Mouse (Mus musculus): ENCODE measurements around the gene 1700015G11Rik. TPM values are rescaled to one million over a fixed set of nuclear protein-coding genes. Genes with fewer than 3 reads are reported as not detected.

Gene 1700015G11Rik
- polyA plus RNA-seq, 1 experiment = not detected

DNA sequence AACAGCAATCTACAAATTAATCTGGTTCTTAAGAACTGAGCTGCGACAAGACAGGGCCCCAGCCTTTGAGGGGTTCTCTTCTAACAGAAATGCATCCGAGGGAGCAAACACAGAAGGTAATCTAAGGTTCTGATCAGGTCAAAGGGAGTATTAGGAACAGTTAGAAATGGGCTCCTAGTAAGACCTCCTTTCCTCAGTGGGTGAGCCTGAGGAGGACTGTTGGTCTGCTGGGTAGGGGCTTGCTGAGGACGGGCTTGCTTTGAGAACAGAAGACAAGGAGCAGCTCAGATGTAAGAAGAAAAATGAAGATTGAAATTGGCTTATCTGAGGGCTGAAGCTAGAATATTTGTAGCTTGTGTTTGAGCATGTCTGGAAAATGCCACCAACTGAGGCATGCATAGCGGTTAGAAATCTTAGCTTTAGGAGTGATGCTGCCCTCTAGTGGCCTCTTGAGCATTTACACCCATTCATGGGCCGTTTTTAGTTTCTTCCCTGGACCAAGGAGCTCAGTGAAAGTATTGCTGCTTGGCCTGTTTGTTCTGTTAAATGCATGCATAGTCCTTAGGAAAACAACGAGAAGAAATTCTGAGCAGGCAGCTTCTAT lies 43.2 kb downstream of the 1700015G11Rik start:
- Histone ChIP-seq H3K27ac (ENCODE audit: insufficient read depth, low read length) (peak overlapping the region; percentile 62), H3K4me1 (ENCODE audit: control insufficient read depth, insufficient read depth, low read length) (peaks cover 9% of the 10 kb centered on the region)

DNA sequence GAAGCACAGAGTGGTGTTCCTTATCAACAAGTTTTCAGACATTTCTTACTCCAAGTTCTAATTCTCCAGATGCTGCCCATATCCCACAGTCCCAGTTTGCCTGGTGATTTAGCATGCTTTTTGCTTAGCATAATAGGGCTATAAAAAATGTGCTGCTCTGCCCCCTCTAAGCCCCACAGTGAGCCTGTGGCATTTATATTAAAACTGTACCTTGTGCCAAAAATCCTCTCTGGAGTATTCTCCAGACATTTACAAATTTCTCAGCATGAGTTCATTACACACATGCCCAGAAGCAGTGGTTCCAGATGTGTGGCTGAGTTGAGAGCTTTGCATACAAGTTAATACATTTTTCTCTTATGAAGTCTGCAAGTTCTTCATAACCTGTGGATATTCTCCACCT lies 46.1 kb downstream of the 1700015G11Rik start:
- Histone ChIP-seq H3K4me1 (ENCODE audit: control insufficient read depth, insufficient read depth, low read length) (peaks cover 13% of the 10 kb centered on the region), H3K27ac (ENCODE audit: insufficient read depth, low read length) (peak overlapping the region; percentile 100), H3K4me3 (ENCODE audit: insufficient read depth, low read length) (no peak overlapping the region)
- TF ChIP-seq POLR2A (IDR thresholded peaks at IDR 0.05; ENCODE audit: low read depth, low read length) = peak; percentile 9; the same call in 1 of the 2 replicates
- TF ChIP-seq CTCF (IDR thresholded peaks at IDR 0.05; ENCODE audit: borderline replicate concordance, insufficient read depth, low read length) = no peak

More for the DNA sequence above, 43.2 kb downstream of the 1700015G11Rik start:
- H3K4me3 ChIP-seq (ENCODE audit: insufficient read depth, low read length) = no peak overlapping the region
- TF ChIP-seq CTCF (IDR thresholded peaks at IDR 0.05; ENCODE audit: borderline replicate concordance, insufficient read depth, low read length) (no peak), POLR2A (IDR thresholded peaks at IDR 0.05; ENCODE audit: low read depth, low read length) (no peak)

DNA sequence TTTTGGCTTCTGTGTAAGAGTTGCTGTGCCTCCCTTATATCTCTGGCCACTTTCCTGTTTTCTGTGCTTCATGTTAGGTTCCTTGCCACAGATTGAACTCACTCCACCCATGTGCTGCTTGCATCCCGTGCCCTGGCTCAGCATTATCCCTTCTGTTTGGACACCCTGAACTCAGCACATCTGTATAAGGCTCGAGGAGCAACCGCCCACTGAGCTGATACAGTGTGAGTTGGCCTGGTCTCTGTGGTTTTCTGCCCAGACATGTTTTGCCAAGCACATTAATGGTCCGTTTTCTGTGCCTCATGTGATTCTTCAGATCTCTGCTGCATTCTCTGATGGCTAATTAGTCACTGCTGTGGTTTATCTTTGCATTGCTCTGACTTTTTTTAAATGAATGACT lies 47.9 kb downstream of the 1700015G11Rik start:
- Histone ChIP-seq H3K4me3 (ENCODE audit: insufficient read depth, low read length) (no peak overlapping the region), H3K4me1 (ENCODE audit: control insufficient read depth, insufficient read depth, low read length) (peaks cover 13% of the 10 kb centered on the region), H3K27ac (ENCODE audit: insufficient read depth, low read length) (peak overlapping the region; percentile 93)
- TF ChIP-seq POLR2A (IDR thresholded peaks at IDR 0.05; ENCODE audit: low read depth, low read length) = no peak
- TF ChIP-seq CTCF (IDR thresholded peaks at IDR 0.05; ENCODE audit: borderline replicate concordance, insufficient read depth, low read length) = no peak

DNA sequence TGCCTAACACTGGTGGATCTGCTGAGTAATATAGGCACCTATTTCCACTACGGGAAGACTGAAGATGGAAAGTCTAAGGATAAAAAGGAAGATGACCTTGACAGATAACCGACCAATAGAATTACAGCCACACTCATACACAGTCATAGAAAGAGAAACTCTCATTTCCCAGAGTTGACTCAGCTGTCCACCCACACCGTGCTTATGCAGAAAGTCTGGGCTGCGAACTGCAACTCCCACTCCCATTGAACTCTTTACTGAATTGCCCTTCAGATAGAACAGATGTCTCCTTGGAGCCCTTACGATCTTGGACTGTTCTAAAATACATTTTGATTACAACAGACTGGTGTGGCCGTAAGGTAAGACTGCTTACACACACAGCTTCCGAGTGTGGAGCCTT lies 50.8 kb downstream of the 1700015G11Rik start:
- Histone ChIP-seq H3K27ac (ENCODE audit: insufficient read depth, low read length) (peak overlapping the region; percentile 84), H3K4me1 (ENCODE audit: control insufficient read depth, insufficient read depth, low read length) (peaks cover 13% of the 10 kb centered on the region), H3K4me3 (ENCODE audit: insufficient read depth, low read length) (no peak overlapping the region)
- TF ChIP-seq POLR2A (IDR thresholded peaks at IDR 0.05; ENCODE audit: low read depth, low read length) (no peak), CTCF (IDR thresholded peaks at IDR 0.05; ENCODE audit: borderline replicate concordance, insufficient read depth, low read length) (no peak)

DNA sequence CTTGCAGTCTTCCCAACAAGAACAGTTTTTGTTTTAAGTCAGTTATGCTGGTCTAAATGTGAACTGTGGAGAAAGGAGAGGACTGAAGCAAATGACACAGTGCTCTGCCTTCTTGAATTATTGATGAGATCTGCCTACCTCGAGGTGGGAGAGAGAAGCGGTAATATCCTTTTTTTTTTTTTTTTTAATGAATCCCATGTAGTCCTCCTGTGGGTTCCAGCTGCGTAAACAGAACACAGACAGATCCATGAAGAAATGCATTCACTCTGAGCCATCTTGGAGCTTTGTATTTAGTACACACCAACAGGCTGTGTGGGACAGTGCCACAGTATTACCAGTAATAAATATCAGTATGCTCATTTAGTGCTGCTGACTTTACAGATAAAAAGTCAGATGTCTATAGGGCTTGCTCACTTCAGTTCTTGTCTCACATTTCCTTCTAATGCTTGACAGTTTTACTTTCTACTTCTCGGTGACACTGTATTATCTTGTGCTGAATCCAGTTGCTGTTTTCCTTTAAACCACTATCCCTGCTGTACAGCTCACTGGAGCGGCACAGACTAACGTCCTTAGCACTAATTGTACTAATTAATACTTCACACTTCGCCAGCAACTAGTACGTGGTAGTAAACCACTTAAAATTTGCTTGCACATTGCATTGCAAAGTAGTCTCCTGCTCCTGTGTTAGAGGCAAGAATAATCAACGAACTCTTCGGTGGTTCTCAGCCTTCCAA lies 53.1 kb downstream of the 1700015G11Rik start:
- no peak for TF ChIP-seq POLR2A (IDR thresholded peaks at IDR 0.05; ENCODE audit: low read depth, low read length)
- Histone ChIP-seq H3K4me1 (ENCODE audit: control insufficient read depth, insufficient read depth, low read length) (peaks cover 5% of the 10 kb centered on the region; the same call in 1 of the 2 replicates), H3K4me3 (ENCODE audit: insufficient read depth, low read length) (no peak overlapping the region), H3K27ac (ENCODE audit: insufficient read depth, low read length) (no peak overlapping the region)

Other genes starting within 250 kb of the 1700015G11Rik start
- gene Gas2, start 153.7 kb downstream of the 1700015G11Rik start, polyA plus RNA-seq (2011; ENCODE audit: insufficient read length, low read depth, missing spikeins) = 63.1 and 139 TPM in 2 replicates
- 11.5 and 15.9 TPM in 2 replicates for gene Fancf, start 153.5 kb downstream of the 1700015G11Rik start, polyA plus RNA-seq (2011; ENCODE audit: insufficient read length, low read depth, missing spikeins)
- 5.1 and 5.2 TPM in 2 replicates for gene Svip, start 9.7 kb downstream of the 1700015G11Rik start, polyA plus RNA-seq (2011; ENCODE audit: insufficient read length, low read depth, missing spikeins)